Mouse (Mus musculus) natural killer cell, adult 2 months (primary cell): Measurements from ENCODE around the gene 4931414P19Rik.

Experiments used
- DNase-seq, 2 experiments: peaks; one replicate each; pipeline ENCODE4 v3.0.0; 2022; ENCODE audit warnings: low spot score in 2 of 2

The 4931414P19Rik gene

GRCm38 (mm10) chr14:54544703-54545102 lies 61.1 kb downstream of the 4931414P19Rik start:
- DNase-seq: no peak

- DNase-seq: no peak
Observed at GRCm38 (mm10) chr14:54540771-54541170, 65.0 kb downstream of the 4931414P19Rik start.

- DNase-seq: no peak
Observed at GRCm38 (mm10) chr14:54538580-54538979, 67.2 kb downstream of the 4931414P19Rik start.
